Mouse (Mus musculus) neural tube, embryonic 11.5 days (tissue): ENCODE results near the gene Zdhhc21. TPM values are rescaled to one million over a fixed set of nuclear protein-coding genes. Genes with fewer than 3 reads are reported as not detected.

Experiments
- ATAC-seq: fragments of 200-750 bp; cut with Nextera tagmentation; 2 replicates; pipeline ENCODE4 v1.8.0; 2017; ENCODE audit warnings: moderate number of reproducible peaks, mild to moderate bottlenecking, moderate TSS enrichment, moderate library complexity; ENCODE audit not compliant: insufficient read depth, low FRiP score, low TSS enrichment
- DNase-seq: peaks from one replicate; pipeline ENCODE4 v3.0.0-alpha.2; 2015; ENCODE audit warnings: low spot score
- H3K27ac ChIP-seq: fragments of 300-500 bp; sonication (generic); 2 replicates; pipeline ENCODE4 v1.5.1; 2014; ENCODE audit warnings: low read depth, mild to moderate bottlenecking, low read length
- H3K27me3 ChIP-seq: fragments of 300-500 bp; sonication (generic); 2 replicates; pipeline ENCODE4 v1.6.1; 2014; ENCODE audit warnings: mild to moderate bottlenecking, low read length, mixed read lengths; ENCODE audit not compliant: control insufficient read depth, insufficient read depth
- H3K36me3 ChIP-seq: fragments of 300-500 bp; sonication (generic); 2 replicates; pipeline ENCODE4 v1.6.1; 2014; ENCODE audit warnings: mild to moderate bottlenecking, low read length, moderate library complexity, mixed read lengths; ENCODE audit not compliant: control insufficient read depth, insufficient read depth
- H3K4me1 ChIP-seq: fragments of 300-500 bp; sonication (generic); 2 replicates; pipeline ENCODE4 v1.6.1; 2014; ENCODE audit warnings: low read length, mixed read lengths; ENCODE audit not compliant: control insufficient read depth, insufficient read depth
- H3K4me2 ChIP-seq: fragments of 300-500 bp; sonication (generic); 2 replicates; pipeline ENCODE4 v1.6.1; 2014; ENCODE audit warnings: low read depth, mild to moderate bottlenecking, moderate library complexity
- H3K4me3 ChIP-seq: fragments of 300-500 bp; sonication (generic); 2 replicates; pipeline ENCODE4 v1.5.1; 2014; ENCODE audit warnings: low read depth, low read length
- H3K9ac ChIP-seq: fragments of 300-500 bp; sonication (generic); 2 replicates; pipeline ENCODE4 v1.6.1; 2014; ENCODE audit warnings: mild to moderate bottlenecking, low read length
- H3K9me3 ChIP-seq: fragments of 300-500 bp; sonication (generic); 2 replicates; pipeline ENCODE4 v1.6.1; 2016; ENCODE audit warnings: low read length; ENCODE audit not compliant: control insufficient read depth
- WGBS: fragments of 180-500 bp; shearing (Covaris S2); extraction: QIAGEN DNeasy Blood & Tissue Kit; methylation state at CpG from one replicate; pipeline ENCODE4 v1.1.7; 2014; 5-methylcytosine and 5-hydroxymethylcytosine counted together
- polyA plus RNA-seq: library from polyadenylated mRNA; unstranded; fragments of >200 nt; fragmentation: Nextera tagmentation; extraction: Ambion mirVana; gene quantifications from 2 replicates; pipeline ENCODE4 v1.2.1, GENCODE M21; 2014

Gene Zdhhc21
- polyA plus RNA-seq, 1 experiment from 2014 or later: 14.1 TPM

DNA sequence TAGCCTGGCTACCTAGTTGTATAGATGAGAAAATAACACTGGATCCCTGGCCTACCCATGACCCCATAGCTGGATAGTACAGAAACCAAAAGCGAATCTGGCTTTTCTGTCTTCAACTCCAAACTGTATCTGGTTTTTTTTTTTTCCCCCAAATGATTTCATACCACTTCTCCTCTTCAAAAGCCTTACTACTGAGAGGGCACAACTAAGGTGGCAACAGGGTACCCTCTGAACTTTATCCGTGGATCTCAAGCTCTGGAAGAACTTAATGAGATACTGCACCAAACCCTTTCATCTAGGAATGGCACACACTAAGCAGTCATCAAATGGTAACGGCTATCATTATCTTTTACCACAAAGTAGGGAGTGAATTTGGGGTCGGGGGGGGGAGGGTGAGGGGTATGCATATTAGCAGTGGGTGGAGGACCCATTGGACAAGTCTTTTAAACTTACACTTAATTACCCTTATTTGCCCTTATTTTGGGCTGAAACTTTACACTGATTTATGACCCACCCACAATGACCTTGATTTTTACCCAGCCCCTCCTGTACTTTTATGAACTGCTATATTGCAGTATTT lies 1.2 kb downstream of the Zdhhc21 start:
- Histone ChIP-seq H3K27ac (no peak overlapping the region), H3K27me3 (no peaks in the 10 kb centered on the region), H3K9ac (peak overlapping the region; percentile 78), H3K4me1 (peaks cover 4% of the 10 kb centered on the region; the same call in 1 of the 2 replicates), H3K36me3 (no peaks in the 10 kb centered on the region), H3K9me3 (no peaks in the 10 kb centered on the region), H3K4me2 (peak overlapping the region; percentile 68), H3K4me3 (peak overlapping the region; percentile 61)
- WGBS: 21% methylated on average over 4 of the region's 4 CpGs
- ATAC-seq (peak; percentile 13; the same call in 1 of the 2 replicates), DNase-seq (no peak)

DNA sequence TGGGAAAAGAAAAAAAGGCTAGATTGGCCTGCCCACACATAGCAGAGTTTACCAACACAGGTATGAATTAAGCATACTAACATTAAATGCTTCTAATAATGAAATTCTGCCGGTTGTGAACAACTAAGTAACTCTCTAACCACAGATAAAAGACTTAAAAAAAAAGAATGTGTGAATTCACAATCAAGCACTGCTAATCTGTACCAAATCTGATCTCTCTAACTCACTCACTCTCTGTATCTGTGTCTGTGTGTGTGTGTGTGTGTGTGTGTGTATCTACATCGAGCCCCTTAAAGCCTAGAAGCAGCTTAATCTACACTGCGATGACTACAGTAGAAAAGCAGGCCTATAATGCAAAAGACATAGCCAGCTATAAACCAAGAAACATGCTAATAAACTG lies 2.8 kb downstream of the Zdhhc21 start:
- Histone ChIP-seq H3K9me3 (no peaks in the 10 kb centered on the region), H3K36me3 (no peaks in the 10 kb centered on the region), H3K4me2 (no peak overlapping the region), H3K9ac (no peak overlapping the region), H3K27ac (no peak overlapping the region), H3K27me3 (no peaks in the 10 kb centered on the region), H3K4me3 (no peak overlapping the region), H3K4me1 (peaks cover 4% of the 10 kb centered on the region; the same call in 1 of the 2 replicates)
- ATAC-seq (no peak), DNase-seq (no peak)
- 92% methylated on average over 3 of the region's 3 CpGs for WGBS

DNA sequence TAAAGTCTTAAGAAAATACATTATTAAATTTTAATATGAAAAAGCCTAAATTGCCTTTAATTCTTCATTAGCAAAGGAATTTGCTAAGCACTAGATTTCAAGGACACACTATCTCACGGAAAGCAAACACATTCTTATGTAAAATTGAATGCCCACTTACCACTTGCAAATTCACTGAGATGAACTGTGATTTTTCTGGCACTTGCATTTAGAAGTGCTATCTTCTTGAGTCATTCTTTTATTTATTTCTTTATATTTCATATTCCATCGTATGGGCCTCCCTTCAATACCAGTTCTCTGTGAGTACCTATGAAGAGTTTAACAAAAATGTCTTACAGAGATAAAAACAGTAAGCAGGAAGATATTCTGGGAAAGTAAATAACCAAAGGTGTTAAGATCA lies 5.9 kb downstream of the Zdhhc21 start:
- no peaks in the 10 kb centered on the region for H3K27me3 ChIP-seq
- DNase-seq: no peak
- peaks cover 4% of the 10 kb centered on the region; the same call in 1 of the 2 replicates for H3K4me1 ChIP-seq
- WGBS: 86% methylated on average over 2 of the region's 2 CpGs
- H3K9me3 ChIP-seq: no peaks in the 10 kb centered on the region
- H3K4me3 ChIP-seq: no peak overlapping the region
- no peaks in the 10 kb centered on the region for H3K36me3 ChIP-seq
- no peak overlapping the region for H3K4me2 ChIP-seq
- no peak overlapping the region for H3K27ac ChIP-seq
- ATAC-seq: no peak
- no peak overlapping the region for H3K9ac ChIP-seq

DNA sequence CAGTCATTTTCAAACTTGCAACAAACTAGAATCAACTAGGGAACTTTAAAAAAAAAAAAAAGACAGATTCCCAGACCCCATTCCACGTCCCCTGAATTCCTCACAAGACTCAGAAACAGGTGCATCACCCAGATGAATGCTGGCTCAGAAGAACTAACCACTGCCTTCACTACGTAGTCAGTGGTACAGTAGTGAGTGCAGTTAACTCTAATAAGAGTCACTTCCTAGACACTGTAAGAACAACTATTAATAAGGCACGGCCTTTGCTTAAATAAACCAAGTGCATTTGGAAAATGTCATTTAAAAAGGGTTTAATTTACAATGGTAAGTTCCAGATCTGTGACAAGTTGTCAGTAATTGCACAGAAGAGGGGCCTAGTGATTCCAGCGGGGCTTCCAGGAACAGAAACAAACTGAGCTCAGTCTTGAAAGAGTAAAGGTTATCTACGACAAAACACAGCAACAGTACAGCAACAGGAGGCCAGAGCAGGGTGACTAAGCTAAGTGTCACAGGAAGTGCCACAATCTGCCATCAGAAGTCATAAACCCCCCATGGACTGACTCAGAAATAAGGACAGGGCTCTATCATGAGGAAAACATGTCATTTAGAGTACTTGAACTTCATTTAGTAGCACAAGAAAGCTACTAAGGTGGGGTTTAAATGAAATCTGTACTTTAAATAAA lies 11.1 kb downstream of the Zdhhc21 start:
- Histone ChIP-seq H3K36me3 (no peaks in the 10 kb centered on the region), H3K9me3 (no peaks in the 10 kb centered on the region)
- 48% methylated on average over 5 of the region's 5 CpGs for WGBS

DNA sequence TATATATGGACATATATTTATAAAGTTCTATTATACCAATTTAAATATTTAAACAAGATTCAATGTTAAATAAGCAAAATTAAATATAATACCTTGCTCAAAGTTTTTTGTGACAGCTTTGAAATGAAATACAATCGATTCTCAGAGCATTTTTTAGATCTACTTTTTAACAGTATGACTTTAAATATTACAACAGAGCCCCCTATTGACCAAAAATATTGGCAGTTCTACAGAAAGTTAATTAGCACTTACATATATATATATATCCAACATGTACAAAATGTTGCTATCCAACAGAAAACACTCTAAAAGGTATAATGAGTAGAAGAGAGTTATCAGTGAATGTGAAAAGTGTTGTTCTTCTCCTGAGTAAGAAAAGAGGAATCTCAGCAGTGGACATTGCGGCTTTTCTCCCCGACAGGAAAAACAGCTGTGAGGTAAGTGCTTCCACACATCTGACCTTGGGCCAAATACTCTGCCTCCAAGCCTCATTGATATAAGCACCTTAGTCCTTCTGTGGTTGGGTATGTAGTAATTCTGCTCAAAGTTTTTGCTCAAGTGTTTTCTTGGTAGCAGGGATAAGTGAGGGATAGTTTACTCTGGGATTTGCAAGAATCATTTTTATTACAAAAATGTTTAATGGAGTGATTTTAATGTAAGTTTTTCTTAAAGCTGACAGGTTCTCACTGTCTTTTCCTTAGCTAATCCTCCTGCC lies 22.1 kb downstream of the Zdhhc21 start:
- Histone ChIP-seq H3K4me1 (no peaks in the 10 kb centered on the region), H3K36me3 (no peaks in the 10 kb centered on the region), H3K27me3 (no peaks in the 10 kb centered on the region), H3K9ac (no peak overlapping the region), H3K4me3 (no peak overlapping the region), H3K9me3 (no peaks in the 10 kb centered on the region), H3K27ac (no peak overlapping the region), H3K4me2 (no peak overlapping the region)
- ATAC-seq (no peak), DNase-seq (no peak)
- WGBS: 90% methylated on average over 3 of the region's 3 CpGs

More for the DNA sequence above, 11.1 kb downstream of the Zdhhc21 start:
- Histone ChIP-seq H3K4me3 (no peak overlapping the region), H3K27ac (no peak overlapping the region), H3K4me2 (no peak overlapping the region), H3K27me3 (no peaks in the 10 kb centered on the region), H3K9ac (no peak overlapping the region), H3K4me1 (no peaks in the 10 kb centered on the region)
- DNase-seq (no peak), ATAC-seq (no peak)

DNA sequence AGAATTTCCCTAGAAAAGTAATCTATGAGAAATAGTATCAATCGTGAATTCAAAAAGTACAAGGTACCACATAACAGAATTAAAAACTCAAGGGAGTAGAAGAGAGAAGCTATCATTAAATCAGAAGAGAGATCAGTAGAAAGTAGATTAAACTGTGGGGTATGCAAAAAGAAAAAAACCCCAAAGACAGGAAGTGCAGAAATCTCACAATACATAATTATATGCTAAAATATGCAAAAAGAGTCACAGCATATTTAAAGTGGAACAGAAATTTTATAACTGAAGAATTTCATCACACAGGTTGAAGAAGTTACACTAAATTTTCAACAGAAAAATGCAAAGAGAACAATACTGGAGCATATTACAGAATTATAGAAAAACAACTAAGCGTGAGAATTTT lies 28.6 kb downstream of the Zdhhc21 start:
- DNase-seq (no peak), ATAC-seq (no peak)
- no peaks in the 10 kb centered on the region for H3K36me3 ChIP-seq
- no peaks in the 10 kb centered on the region for H3K27me3 ChIP-seq
- no peak overlapping the region for H3K4me2 ChIP-seq
- no peak overlapping the region for H3K27ac ChIP-seq
- no peaks in the 10 kb centered on the region for H3K9me3 ChIP-seq
- H3K9ac ChIP-seq: no peak overlapping the region
- no peaks in the 10 kb centered on the region for H3K4me1 ChIP-seq
- 97% methylated on average over 2 of the region's 2 CpGs for WGBS
- H3K4me3 ChIP-seq: no peak overlapping the region

DNA sequence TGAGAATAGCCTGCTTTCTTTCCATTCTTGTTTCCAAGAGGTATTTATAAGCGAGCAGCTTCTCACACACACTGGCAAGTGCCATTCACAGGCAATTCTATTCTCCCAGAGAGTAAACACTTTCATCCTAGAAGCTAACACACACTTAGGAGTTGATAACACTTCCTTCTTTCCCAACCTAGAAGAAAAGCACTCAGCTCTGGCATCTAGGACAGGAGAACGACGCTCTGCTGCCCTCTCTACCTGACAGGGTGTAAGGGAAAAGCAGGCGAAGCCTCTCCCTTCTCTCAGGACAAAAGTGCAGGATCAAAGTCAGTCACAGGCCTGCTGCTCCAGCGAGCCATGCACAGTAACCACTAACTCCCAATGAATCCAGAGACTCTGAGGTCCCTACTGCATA lies 30.3 kb downstream of the Zdhhc21 start:
- WGBS: 46% methylated on average over 5 of the region's 5 CpGs
- Histone ChIP-seq H3K4me2 (no peak overlapping the region), H3K4me1 (no peaks in the 10 kb centered on the region), H3K36me3 (no peaks in the 10 kb centered on the region), H3K27ac (no peak overlapping the region), H3K9me3 (no peaks in the 10 kb centered on the region), H3K27me3 (no peaks in the 10 kb centered on the region), H3K4me3 (no peak overlapping the region), H3K9ac (no peak overlapping the region)
- ATAC-seq (no peak), DNase-seq (no peak)

DNA sequence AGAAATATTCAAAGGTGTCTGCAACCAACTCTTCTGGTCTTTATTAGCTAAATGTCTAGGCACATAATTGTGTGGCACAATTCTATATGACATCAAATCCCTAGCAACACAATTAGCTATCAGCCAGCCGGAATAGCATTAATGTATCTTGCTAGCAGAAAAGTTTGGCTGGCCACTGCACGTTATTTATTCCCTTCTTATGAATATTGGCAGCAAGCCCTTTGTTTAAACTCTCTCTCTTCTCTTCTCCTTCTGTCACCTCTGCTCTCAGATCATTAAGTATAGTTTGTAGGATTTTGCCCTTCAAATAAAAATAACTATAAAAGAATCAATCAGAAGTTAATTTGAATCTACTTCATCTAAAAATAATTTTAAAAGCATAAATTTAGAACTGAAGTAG lies 32.8 kb downstream of the Zdhhc21 start:
- no peak overlapping the region for H3K9ac ChIP-seq
- H3K4me1 ChIP-seq: no peaks in the 10 kb centered on the region
- WGBS: 84% methylated on average over 2 of the region's 2 CpGs
- no peaks in the 10 kb centered on the region for H3K36me3 ChIP-seq
- no peaks in the 10 kb centered on the region for H3K27me3 ChIP-seq
- H3K9me3 ChIP-seq: no peaks in the 10 kb centered on the region
- DNase-seq (no peak), ATAC-seq (no peak)
- H3K4me3 ChIP-seq: no peak overlapping the region
- H3K4me2 ChIP-seq: no peak overlapping the region
- no peak overlapping the region for H3K27ac ChIP-seq

DNA sequence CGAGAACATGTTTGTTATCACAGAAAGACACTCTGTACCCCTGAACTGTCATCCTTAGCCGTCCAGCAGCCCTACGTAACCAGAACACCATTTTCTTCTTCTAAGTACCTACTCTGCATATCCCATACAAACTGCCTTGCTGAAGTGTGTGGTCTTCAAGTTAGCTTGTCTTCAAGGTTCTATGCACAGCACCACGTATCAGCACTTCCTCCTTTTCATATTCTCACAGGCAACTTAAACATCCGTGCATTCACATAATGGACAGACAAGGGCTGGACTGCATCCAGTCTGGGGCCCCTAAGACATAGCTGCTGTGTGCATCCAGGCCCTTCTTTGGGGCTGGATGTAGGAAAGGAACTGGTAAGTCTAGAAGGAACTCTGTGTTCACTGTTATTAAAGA lies 41.9 kb downstream of the Zdhhc21 start:
- H3K4me3 ChIP-seq: no peak overlapping the region
- no peak overlapping the region for H3K9ac ChIP-seq
- ATAC-seq: no peak
- H3K36me3 ChIP-seq: no peaks in the 10 kb centered on the region
- H3K27ac ChIP-seq: no peak overlapping the region
- H3K27me3 ChIP-seq: no peaks in the 10 kb centered on the region
- H3K4me1 ChIP-seq: no peaks in the 10 kb centered on the region
- no peak overlapping the region for H3K4me2 ChIP-seq
- no peaks in the 10 kb centered on the region for H3K9me3 ChIP-seq
- 92% methylated on average over 5 of the region's 5 CpGs for WGBS
- DNase-seq: no peak
